In genomic region chr5:150878805-150879204, GRCm38 (mm10) we compare ENCODE assay signal across 13 mouse cellular contexts.
"Had no signal": no experiment of that assay in that cellular context is flagged by ENCODE, and none has a peak within 500 bp of the region (broad histone marks: within the 10 kb centered on the region; RNA-seq: fewer than 3 reads in every experiment).

No protein-coding gene starts in this region.

- H3K4me1 ChIP-seq: liver, embryonic 15.5 days; midbrain, embryonic 10.5 days; stomach, embryonic 15.5 days had no signal

- H3K4me2 ChIP-seq: intestine, embryonic 15.5 days; liver, embryonic 11.5 days; liver, embryonic 15.5 days; stomach, embryonic 15.5 days had no signal

- H3K27ac ChIP-seq: intestine, embryonic 15.5 days; liver, embryonic 15.5 days; midbrain, embryonic 10.5 days; stomach, embryonic 15.5 days had no signal

- H3K36me3 ChIP-seq: intestine, embryonic 15.5 days; liver, embryonic 15.5 days; midbrain, embryonic 10.5 days; stomach, embryonic 15.5 days had no signal

- H3K27me3 ChIP-seq: intestine, embryonic 15.5 days; liver, embryonic 15.5 days; stomach, embryonic 15.5 days had no signal

- H3K9ac ChIP-seq: intestine, embryonic 15.5 days; liver, embryonic 15.5 days; stomach, embryonic 15.5 days had no signal

- ATAC-seq: intestine, embryonic 15.5 days; lung, postnatal 0 days had no signal

- H3K9me3 ChIP-seq: intestine, embryonic 15.5 days; liver, embryonic 15.5 days; midbrain, embryonic 10.5 days; stomach, embryonic 15.5 days had no signal

- DNase-seq: kidney, postnatal 4 days; left cerebral cortex, postnatal 4 days; lung, adult 2 months; lung, postnatal 36 days; midbrain, embryonic 14.5 days; thymus, postnatal 4 days had no signal

- H3K4me3 ChIP-seq: intestine, embryonic 15.5 days; liver, embryonic 15.5 days; midbrain, embryonic 10.5 days; myocyte; stomach, embryonic 15.5 days had no signal
